Mouse (Mus musculus): Measurements from ENCODE around the gene Samd10.
A peak's percentile ranks its signal among the peaks of the same experiment; 100 is the strongest.

Gene Samd10

DNA sequence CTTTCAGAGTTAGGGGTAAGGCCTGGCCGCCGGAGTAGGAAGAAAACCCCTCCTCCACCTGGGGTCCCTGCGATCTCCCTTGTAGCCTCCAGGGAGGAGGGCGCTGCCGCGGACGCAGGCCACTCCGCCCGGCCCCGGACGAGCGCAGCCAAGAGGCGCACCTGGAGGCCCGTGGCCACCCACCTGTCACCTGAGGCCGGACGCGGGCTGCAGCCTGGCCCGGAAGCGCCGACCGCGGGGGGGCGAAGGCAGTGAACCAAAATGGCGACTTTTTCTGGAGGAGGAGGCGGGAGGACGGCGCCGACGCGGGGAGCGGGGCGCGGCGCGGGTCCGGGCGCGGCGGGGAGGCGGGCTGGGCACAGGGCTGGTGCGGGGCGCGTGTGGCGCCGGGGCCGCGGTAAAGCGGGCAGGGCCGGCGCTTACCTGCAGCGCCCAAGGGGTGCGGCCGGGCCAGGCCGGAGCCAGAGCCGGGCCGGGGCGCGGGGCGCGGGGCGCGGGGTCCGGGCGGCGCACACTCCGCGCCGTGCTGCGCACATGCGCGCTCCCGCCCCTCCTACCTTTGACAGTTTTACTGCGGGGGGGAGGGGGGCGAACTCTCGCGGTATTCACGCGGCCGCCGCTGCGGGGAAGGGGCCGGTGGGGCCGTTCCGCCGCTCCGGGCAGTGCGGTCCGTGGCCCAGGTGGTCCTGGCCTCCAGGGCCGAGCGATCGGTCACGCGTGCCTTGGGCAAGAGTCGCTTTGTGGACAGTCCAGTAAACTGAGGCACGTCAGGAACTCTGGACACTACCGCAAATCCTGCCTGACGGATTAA is 6.6 kb downstream of the Samd10 start, which contains the start of gene Zfp512b:
Gene Zfp512b (minus strand): TSS at position 573 of the 811 bp plus-strand sequence.
- peak in 1 of 2 experiments; percentile 41 for DNase-seq (ENCODE audit: low spot score in 2 of 2)

DNA sequence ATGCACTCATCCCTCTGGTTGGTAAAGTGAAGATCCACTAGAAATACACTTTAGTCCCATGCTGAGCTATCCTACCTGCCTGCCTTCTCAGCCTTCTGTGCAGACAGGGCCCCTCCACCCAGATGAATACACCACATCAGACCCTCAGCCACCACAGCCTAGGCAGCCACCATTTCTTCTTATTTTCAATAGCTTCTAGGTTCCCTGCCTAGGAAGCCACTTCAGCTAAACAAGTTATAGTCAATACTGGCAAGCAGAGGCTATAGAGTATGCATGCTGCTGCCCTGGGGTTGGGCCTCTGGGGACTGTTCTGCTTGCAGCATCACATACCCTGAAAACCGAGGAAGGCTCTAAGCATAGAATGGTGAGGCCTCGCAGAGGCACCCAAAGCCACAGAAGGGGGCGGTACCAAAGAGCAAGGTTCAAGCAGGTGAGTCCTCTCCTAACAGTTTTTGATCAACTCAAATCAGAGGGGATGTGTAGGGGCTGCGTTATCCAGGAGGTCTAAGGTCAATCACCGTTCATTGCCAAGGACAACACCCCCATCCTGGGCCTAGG is 7.4 kb downstream of the Samd10 start, which contains the start of gene Prpf6:
Gene Prpf6 (plus strand): TSS at position 341 of the 558 bp plus-strand sequence.
- DNase-seq (ENCODE audit: low spot score in 2 of 2) = no peak

- no peak for DNase-seq (ENCODE audit: low spot score in 2 of 2)
Observed at GRCm38 (mm10) chr2:181590471-181590870, 8.5 kb downstream of the Samd10 start.

DNA sequence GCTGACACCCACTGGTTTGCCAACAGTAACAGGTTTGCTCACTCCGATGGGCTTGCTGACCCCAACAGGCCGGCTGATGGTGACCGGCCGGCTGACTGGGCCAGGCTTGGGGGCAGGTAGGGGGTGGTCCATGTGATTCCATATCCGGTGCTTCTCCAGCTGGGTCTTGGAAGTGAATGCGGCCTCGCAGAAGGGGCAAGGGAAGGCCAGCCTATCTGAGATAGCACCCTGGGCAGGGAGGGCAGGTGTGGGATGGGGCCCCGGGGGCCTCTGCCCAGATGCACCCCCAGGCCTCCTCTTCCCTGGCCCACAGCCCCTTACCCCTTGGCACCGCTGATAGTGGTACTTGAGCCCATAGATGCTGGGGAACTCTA is 9.3 kb downstream of the Samd10 start:
- DNase-seq (ENCODE audit: low spot score in 2 of 2) = no peak

- DNase-seq (ENCODE audit: low spot score in 2 of 2) = peak in 1 of 2 experiments; percentile 0
Observed at GRCm38 (mm10) chr2:181589011-181589731, 9.8 kb downstream of the Samd10 start.

DNA sequence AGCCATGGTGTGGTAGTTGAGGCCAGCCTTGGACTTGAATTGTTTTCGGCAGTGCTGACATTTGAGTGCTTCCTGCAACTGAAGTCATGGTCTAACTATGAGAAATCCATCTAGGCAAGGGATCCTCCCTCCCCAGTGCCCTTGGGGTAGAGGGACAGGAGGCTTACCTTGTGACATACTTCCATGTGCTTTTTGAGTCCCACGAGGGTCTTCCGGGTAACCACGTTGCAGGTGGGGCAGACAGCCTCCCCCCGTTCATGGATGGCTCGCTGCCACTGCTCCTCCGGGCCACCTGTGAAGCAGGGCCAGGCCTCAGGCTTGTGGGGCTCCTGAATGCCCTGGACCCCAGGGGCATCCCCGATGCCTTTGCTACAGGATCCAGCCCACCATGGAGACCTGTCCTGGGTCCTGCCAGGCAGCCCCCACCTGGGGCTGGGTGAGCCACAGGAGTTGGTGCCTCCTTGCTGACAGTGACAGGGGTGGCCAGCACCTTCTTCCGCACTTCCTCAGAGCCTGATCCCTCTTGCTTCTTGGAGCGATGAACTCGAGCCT is 10.7 kb downstream of the Samd10 start:
- peak in 1 of 2 experiments; percentile 0 for DNase-seq (ENCODE audit: low spot score in 2 of 2)

GRCm38 (mm10) chr2:181587796-181588195 is 11.2 kb downstream of the Samd10 start:
- DNase-seq (ENCODE audit: low spot score in 2 of 2) = no peak

- no peak for DNase-seq (ENCODE audit: low spot score in 2 of 2)
Observed at GRCm38 (mm10) chr2:181586124-181586523, 12.9 kb downstream of the Samd10 start.

DNA sequence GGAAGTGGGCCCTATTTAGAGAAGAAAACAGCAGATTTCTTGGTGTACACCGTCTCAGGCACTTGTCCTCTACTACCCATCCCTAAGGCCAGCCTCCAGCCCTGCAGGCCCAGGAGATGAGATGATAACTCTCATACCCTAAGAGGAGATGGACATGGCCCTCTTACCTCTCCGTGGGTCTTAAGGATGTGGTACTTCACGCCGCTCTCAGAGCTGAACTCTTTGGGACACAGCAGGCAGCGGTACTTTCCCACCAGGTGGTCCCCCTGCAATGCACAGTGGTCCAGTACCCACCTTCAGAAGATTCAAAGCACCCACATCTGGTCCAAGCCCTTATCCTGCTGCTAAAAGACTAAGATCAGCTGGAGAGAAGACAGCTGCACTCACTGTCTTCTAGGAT is 13.5 kb downstream of the Samd10 start:
- no peak for DNase-seq (ENCODE audit: low spot score in 2 of 2)

DNA sequence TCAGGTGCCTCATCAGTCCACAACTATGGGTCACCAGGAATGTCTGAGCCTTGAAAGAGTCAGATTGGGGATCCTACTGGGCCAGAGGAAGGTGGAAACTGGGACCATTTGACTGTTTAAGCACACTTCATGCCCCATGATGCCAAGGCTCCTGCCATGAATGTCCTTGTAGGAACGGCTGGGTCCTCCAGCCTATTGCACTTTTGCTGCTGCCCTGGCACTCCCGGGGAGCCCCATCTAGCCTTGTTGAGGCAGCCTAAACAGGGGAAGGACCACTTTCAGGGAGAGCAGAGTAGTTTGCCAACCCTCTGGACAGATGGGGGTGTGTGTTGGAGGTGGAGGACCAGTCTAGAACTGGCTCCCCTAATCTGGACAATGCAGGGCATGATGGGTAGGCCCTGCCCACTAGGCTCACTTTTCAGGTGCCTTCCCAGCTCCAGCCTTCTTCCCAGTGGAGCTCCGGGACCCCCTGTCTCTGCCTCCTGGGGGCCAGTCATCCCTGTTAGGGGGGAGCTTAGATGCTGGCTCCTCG is 14.5 kb downstream of the Samd10 start, which contains the start of gene Uckl1:
Gene Uckl1 (minus strand): TSS at position 482 of the 532 bp plus-strand sequence.
- no peak for DNase-seq (ENCODE audit: low spot score in 2 of 2)

DNA sequence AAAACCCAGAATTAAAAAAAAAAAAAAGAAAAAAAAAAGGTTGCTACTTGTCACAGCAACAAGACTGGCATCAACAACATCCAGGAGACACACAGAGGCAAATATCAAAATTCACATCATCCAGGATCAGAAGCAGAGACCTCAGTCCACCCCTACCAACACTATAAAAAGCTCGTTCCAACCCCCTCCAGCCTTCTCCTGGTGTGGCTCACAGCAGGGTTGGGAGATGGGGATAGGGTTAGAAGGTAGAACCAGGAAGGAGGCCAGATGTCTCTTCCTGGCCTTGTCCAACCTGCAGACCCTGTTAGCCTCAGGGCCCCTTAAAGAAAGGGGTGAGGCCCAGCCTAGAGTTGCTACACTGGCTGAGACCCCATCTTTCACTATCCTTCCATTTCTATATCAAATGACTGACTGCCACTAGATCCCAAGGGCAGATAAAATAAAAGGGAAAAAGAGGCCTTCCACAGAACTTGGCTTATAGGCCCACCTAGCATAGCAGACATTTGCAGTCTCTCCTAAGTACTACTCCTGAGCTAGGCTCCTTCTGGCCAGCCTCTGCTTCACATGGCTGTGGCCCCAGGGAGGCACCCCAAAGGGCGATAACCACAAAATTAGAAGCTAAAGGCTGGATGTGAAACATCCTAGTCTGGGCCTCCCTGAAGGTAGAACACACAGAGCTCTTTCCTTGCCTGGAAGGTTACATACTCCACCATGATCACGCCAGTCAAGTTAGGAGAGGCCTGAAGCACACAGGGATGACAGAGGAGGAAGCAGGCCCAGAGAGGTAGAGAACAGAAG is 15.4 kb downstream of the Samd10 start:
- no peak for DNase-seq (ENCODE audit: low spot score in 2 of 2)

DNA sequence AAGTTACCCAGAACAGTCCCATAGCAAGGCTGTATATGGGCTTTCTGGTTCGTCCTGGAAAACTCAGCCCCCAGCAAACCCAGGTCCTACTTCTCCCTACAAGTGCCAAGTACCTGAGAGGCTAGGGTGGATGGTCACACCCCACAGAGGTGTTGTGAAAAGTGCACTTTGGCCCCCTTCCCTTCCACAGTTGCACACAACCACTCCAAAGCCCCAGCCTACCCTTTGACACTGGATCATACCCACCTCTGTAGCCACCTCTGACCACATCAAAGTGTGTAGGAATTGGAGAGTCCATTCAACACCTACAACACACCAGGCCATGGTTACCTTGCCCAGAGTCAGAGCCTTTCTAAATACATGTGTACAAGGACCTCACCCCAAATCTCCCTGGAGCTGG is 16.1 kb downstream of the Samd10 start:
- DNase-seq (ENCODE audit: low spot score in 2 of 2) = no peak

GRCm38 (mm10) chr2:181582358-181582757 is 16.7 kb downstream of the Samd10 start:
- no peak for DNase-seq (ENCODE audit: low spot score in 2 of 2)

DNA sequence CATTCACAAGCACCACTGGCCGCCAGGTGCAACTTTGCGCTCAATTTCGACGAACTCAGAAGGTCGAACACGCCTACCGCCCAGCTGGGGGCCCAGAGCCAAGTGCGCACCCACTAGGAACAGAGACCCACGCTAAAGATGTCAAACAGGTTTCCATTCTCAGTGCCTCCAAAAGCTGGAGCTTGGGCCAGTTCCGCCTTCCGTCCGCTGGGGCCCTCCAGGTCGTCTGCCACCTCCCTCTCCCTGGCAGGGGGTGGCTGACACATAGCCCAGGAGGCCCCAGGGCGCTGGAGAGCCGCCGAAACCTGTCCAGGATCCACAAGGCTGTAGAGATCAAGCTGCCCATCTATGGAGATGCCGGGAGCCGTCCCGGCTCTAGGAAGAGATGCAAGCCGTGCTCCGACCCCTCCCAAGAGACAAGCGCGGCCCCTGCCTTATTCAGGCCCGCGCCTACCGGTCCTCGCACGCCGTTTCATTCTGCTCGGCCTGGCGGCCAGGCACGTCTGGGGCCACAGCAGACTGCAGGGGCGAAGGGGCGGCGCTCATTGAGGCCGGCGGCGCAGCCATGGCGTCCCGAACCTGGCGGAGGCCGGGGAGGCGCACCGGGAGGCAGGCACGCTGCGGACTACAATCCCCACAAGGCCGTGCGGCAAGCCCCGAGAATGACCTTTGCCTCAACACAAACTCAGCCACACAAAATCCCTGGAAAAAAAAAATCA is 17.5 kb downstream of the Samd10 start:
- DNase-seq (ENCODE audit: low spot score in 2 of 2) = peak; percentile 79 to 85

GRCm38 (mm10) chr2:181581016-181581401 is 18.0 kb downstream of the Samd10 start:
- DNase-seq (ENCODE audit: low spot score in 2 of 2) = peak; percentile 83 to 87

GRCm38 (mm10) chr2:181580131-181580772 is 18.8 kb downstream of the Samd10 start:
- peak in 1 of 2 experiments; percentile 0 for DNase-seq (ENCODE audit: low spot score in 2 of 2)

DNA sequence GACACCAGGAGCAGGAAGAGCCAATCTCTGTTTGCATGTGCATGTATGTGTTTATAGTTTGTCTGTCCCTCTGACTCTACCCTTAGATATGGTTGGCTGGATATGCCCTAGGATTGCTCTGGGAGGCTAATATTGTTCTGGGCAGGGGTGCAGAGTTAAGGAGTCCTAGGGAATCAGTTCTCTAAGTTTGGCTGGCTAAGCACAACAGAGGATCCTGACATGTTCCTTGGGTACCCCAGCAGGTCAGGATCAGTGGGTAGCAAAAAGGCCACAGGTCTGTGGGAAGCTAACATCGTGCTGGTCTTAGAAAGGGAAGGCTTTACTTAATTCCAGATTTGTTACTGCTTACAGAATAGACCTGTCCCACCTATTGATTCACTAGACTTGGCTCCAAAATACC is 19.3 kb downstream of the Samd10 start:
- peak in 1 of 2 experiments; percentile 0 for DNase-seq (ENCODE audit: low spot score in 2 of 2)

- DNase-seq (ENCODE audit: low spot score in 2 of 2) = no peak
Observed at GRCm38 (mm10) chr2:181578790-181579618, 20.0 kb downstream of the Samd10 start.

All from heart, adult 9 months (tissue).